Mouse (Mus musculus): ENCODE results near the gene Tstd3. TPM values are rescaled to one million over a fixed set of nuclear protein-coding genes. Genes with fewer than 3 reads are reported as not detected.

Gene Tstd3
- total and polyA plus RNA-seq, 3 experiments: 11.7 to 18.5 TPM; not detected in 1

DNA sequence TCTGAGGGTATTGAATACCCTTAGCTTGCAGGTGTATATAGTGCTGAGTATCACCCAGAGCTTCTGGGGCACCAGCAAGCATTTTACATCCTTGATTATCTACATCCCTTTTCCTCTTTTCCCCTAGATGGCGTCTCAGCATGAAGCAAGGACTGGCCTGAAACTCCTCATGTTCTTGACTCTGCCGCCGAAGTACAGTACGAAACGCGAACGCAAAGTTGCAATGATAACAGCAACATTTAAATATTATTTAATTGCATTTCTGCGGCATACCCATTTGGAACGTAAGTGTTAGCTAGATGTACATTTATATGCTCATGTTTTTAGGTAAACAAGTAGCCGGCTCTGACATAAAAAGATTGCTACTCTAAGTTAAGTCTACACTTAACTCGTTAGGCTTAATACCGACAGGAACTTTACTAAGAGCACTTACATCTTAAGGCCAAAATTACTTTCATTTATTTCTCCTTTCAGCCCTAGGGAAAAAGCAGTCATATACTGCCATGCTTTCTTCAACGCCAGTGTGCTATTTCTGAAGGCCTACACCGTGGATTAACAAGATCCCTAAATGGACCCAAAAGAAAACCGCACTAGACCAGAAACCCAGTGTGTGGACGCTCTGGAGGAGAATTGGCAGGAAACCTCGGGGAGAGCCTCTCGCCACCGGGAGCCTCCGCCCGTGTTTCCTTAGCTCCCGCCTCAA lies 39.9 kb downstream of the Tstd3 start (continued):
- TF ChIP-seq CTCF (IDR thresholded peaks at IDR 0.05 in 2 of 3, conservative IDR thresholded peaks at IDR 0.05 in 1 of 3; ENCODE audit: control insufficient read depth in 1 of 3, insufficient read depth in 1 of 3, low read depth in 2 of 3, low read length in 3 of 3, poor library complexity in 1 of 3, severe bottlenecking in 1 of 3) (peak; percentile 39 to 77 (median 54); a peak in 5 of 6 replicates), ZMIZ1 (IDR thresholded peaks at IDR 0.05; ENCODE audit: low read depth, low read length) (no peak), ZC3H11A (IDR thresholded peaks at IDR 0.05; ENCODE audit: low read depth, low read length) (peak; percentile 36), MAX (IDR thresholded peaks at IDR 0.05; ENCODE audit: low read length) (peak; percentile 65; the same call in 1 of the 2 replicates)

GRCm38 (mm10) chr4:21722752-21723334 lies 44.2 kb downstream of the Tstd3 start:
- Histone ChIP-seq H3K4me1 (ENCODE audit: control insufficient read depth in 1 of 2, insufficient read depth in 2 of 2, low read length in 2 of 2) (no peaks in the 10 kb centered on the region), H3K27me3 (ENCODE audit: control insufficient read depth in 1 of 2, insufficient read depth in 2 of 2, low read length in 2 of 2) (peaks cover 2 to 8% of the 10 kb centered on the region in 2 experiments), H3K9me3 (replicated peaks; ENCODE audit: insufficient read depth, low read length) (no peaks in the 10 kb centered on the region), H3K27ac (ENCODE audit: control insufficient read depth, low read depth, low read length) (no peak overlapping the region), H3K79me2 (ENCODE audit: control insufficient read depth, insufficient read depth, low read length, poor library complexity) (peaks cover 3% of the 10 kb centered on the region), H3K9ac (ENCODE audit: control insufficient read depth, low read depth, low read length, poor library complexity, severe bottlenecking) (no peak overlapping the region), H3K36me3 (ENCODE audit: control insufficient read depth in 1 of 2, insufficient read depth in 2 of 2, low read length in 2 of 2) (peaks cover 0 to 3% of the 10 kb centered on the region in 2 experiments; a peak in 2 of 4 replicates), H3K4me3 (ENCODE audit: control insufficient read depth in 1 of 2, insufficient read depth in 1 of 2, low read depth in 2 of 2, low read length in 2 of 2) (no peak overlapping the region)
- no peak for DNase-seq (ENCODE audit: low read depth, low spot score)
- no peak for TF ChIP-seq ETS1 (IDR thresholded peaks at IDR 0.05; ENCODE audit: low read depth, low read length)
- no peak for TF ChIP-seq SIN3A (IDR thresholded peaks at IDR 0.05; ENCODE audit: low read length)
- TF ChIP-seq EP300 (IDR thresholded peaks at IDR 0.05; ENCODE audit: low read depth in 1 of 2, low read length in 2 of 2): no peak
- TF ChIP-seq CHD1 (IDR thresholded peaks at IDR 0.05; ENCODE audit: low read depth, low read length): no peak
- no peak for TF ChIP-seq TCF12 (IDR thresholded peaks at IDR 0.05; ENCODE audit: low read depth, low read length)
- TF ChIP-seq GATA1 (IDR thresholded peaks at IDR 0.05; ENCODE audit: low read depth, low read length): no peak
- no peak for TF ChIP-seq TBP (IDR thresholded peaks at IDR 0.05; ENCODE audit: low read depth, low read length)
- no peak for TF ChIP-seq HCFC1 (IDR thresholded peaks at IDR 0.05; ENCODE audit: low read depth, low read length)
- no peak for TF ChIP-seq CHD2 (IDR thresholded peaks at IDR 0.05; ENCODE audit: low read length)
- TF ChIP-seq MYB (IDR thresholded peaks at IDR 0.05; ENCODE audit: low read depth, low read length): no peak
- TF ChIP-seq ZNF384 (IDR thresholded peaks at IDR 0.05; ENCODE audit: low read depth, low read length): no peak
- TF ChIP-seq MXI1 (IDR thresholded peaks at IDR 0.05; ENCODE audit: low read depth, low read length): no peak
- no peak for TF ChIP-seq POLR2AphosphoS2 (IDR thresholded peaks at IDR 0.05; ENCODE audit: low read length)
- no peak for TF ChIP-seq ZMIZ1 (IDR thresholded peaks at IDR 0.05; ENCODE audit: low read depth, low read length)
- no peak for TF ChIP-seq SMC3 (IDR thresholded peaks at IDR 0.05; ENCODE audit: low read depth, low read length)
- no peak for TF ChIP-seq MAFK (IDR thresholded peaks at IDR 0.05; ENCODE audit: borderline replicate concordance, low read depth, low read length)

Data from MEL (cell line).